Mouse (Mus musculus) hindbrain, embryonic 16.5 days (tissue): Measurements from ENCODE around the gene Ptprd. TPM values are rescaled to one million over a fixed set of nuclear protein-coding genes. Genes with fewer than 3 reads are reported as not detected.

Experiments used
- ATAC-seq: fragments of 200-750 bp; cut with Nextera tagmentation; 2 replicates; pipeline ENCODE4 v1.8.0; 2017; ENCODE audit warnings: moderate TSS enrichment, moderate library complexity
- H3K27ac ChIP-seq: fragments of 300-500 bp; sonication (generic); 2 replicates; pipeline ENCODE4 v1.5.1; 2014; ENCODE audit warnings: low read depth, mild to moderate bottlenecking, control low read depth, low read length, moderate library complexity
- H3K27me3 ChIP-seq: fragments of 300-500 bp; sonication (generic); replicated peaks from 2 replicates; pipeline ENCODE4 v1.6.1; 2014; ENCODE audit warnings: low read length; ENCODE audit not compliant: control insufficient read depth, insufficient read depth
- H3K36me3 ChIP-seq: fragments of 300-500 bp; sonication (generic); 2 replicates; pipeline ENCODE4 v1.6.1; 2014; ENCODE audit warnings: mild to moderate bottlenecking, low read length, moderate library complexity, mixed read lengths; ENCODE audit not compliant: control insufficient read depth, insufficient read depth
- H3K4me1 ChIP-seq: fragments of 300-500 bp; sonication (generic); 2 replicates; pipeline ENCODE4 v1.6.1; 2014; ENCODE audit warnings: low read depth, low read length; ENCODE audit not compliant: control insufficient read depth, insufficient read depth
- H3K4me2 ChIP-seq: fragments of 300-500 bp; sonication (generic); 2 replicates; pipeline ENCODE4 v1.6.1; 2014; ENCODE audit warnings: mild to moderate bottlenecking, low read length, control low read depth, moderate library complexity
- H3K4me3 ChIP-seq: fragments of 300-500 bp; sonication (generic); 2 replicates; pipeline ENCODE4 v1.5.1; 2014; ENCODE audit warnings: mild to moderate bottlenecking, low read length, control low read depth, moderate library complexity
- H3K9ac ChIP-seq: fragments of 300-500 bp; sonication (generic); 2 replicates; pipeline ENCODE4 v1.6.1; 2014; ENCODE audit warnings: low read depth, mild to moderate bottlenecking, control low read depth, low read length, moderate library complexity
- H3K9me3 ChIP-seq: fragments of 300-500 bp; sonication (generic); 2 replicates; pipeline ENCODE4 v1.6.1; 2014; ENCODE audit warnings: mild to moderate bottlenecking, low read length, moderate library complexity; ENCODE audit not compliant: control insufficient read depth
- WGBS: fragments of 180-500 bp; shearing (Covaris S2); extraction: QIAGEN DNeasy Blood & Tissue Kit; methylation state at CpG from one replicate; pipeline ENCODE4 v1.1.7; 2014; 5-methylcytosine and 5-hydroxymethylcytosine counted together
- microRNA-seq: library from miRNA; unstranded; fragments of <30 nt; microRNA quantifications from one replicate; pipeline ENCODE4, GENCODE M21; 2017
- polyA plus RNA-seq: library from polyadenylated mRNA; unstranded; fragments of >200 nt; fragmentation: Nextera tagmentation; extraction: Ambion mirVana; gene quantifications from 2 replicates; pipeline ENCODE4 v1.2.1, GENCODE M21; 2015

Ptprd gene
- polyA plus RNA-seq, 1 experiment from 2014 or later, result 71.6 TPM

- H3K4me2 ChIP-seq, result no peak overlapping the region
- peak; percentile 72 for ATAC-seq
- H3K4me1 ChIP-seq, result no peaks in the 10 kb centered on the region
- 44% methylated on average over 4 of the region's 4 CpGs for WGBS
- no peak overlapping the region for H3K4me3 ChIP-seq
- no peaks in the 10 kb centered on the region for H3K36me3 ChIP-seq
- no peaks in the 10 kb centered on the region for H3K9me3 ChIP-seq
- no peak overlapping the region for H3K27ac ChIP-seq
- H3K9ac ChIP-seq, result no peak overlapping the region
- no peaks in the 10 kb centered on the region for H3K27me3 ChIP-seq
Observed at GRCm38 (mm10) chr4:75894871-75895270, 2316.9 kb downstream of the Ptprd start.

Small RNA genes within 50 kb of the gene (microRNA-seq; reads per million reads assigned to microRNA genes)
- gene Gm23159, result not detected
